Mouse (Mus musculus) kidney, postnatal 14 days (tissue): Measurements from ENCODE around the gene Mdga1.

Source experiments
- DNase-seq: peaks from one replicate; pipeline ENCODE4 v3.0.0; 2022; ENCODE audit warnings: mixed read lengths

Gene Mdga1

GRCm38 (mm10) chr17:29970037-29970555 lies at the start of gene Mdga1:
Gene Mdga1 (minus strand): TSS chr17:29970087.
- no peak for DNase-seq

GRCm38 (mm10) chr17:30018927-30019610 lies 49.2 kb upstream of the Mdga1 start:
- no peak for DNase-seq

GRCm38 (mm10) chr17:30014660-30015059 lies 44.8 kb upstream of the Mdga1 start:
- DNase-seq: no peak

- no peak for DNase-seq
These were observed 38.5 kb upstream of the Mdga1 start for GRCm38 (mm10) chr17:30008392-30008791.

- peak; percentile 62 for DNase-seq
These were observed 38.0 kb upstream of the Mdga1 start for GRCm38 (mm10) chr17:30007883-30008282.

- no peak for DNase-seq
These were observed 37.0 kb upstream of the Mdga1 start for GRCm38 (mm10) chr17:30006877-30007276.

- peak; percentile 63 for DNase-seq
These were observed 35.6 kb upstream of the Mdga1 start for GRCm38 (mm10) chr17:30005451-30005941.

GRCm38 (mm10) chr17:30005103-30005443 lies 35.2 kb upstream of the Mdga1 start:
- no peak for DNase-seq

GRCm38 (mm10) chr17:30004203-30005102 lies 34.6 kb upstream of the Mdga1 start, which contains the start of gene Zfand3:
Gene Zfand3 (plus strand): TSS chr17:30004733.
- peak; percentile 98 for DNase-seq

GRCm38 (mm10) chr17:29998566-29999295 lies 28.8 kb upstream of the Mdga1 start:
- DNase-seq: no peak

- DNase-seq: no peak
These were observed 27.8 kb upstream of the Mdga1 start for GRCm38 (mm10) chr17:29997726-29998125.

- no peak for DNase-seq
These were observed 26.1 kb upstream of the Mdga1 start for GRCm38 (mm10) chr17:29995986-29996385.

GRCm38 (mm10) chr17:29994459-29994858 lies 24.6 kb upstream of the Mdga1 start:
- no peak for DNase-seq

GRCm38 (mm10) chr17:29994011-29994410 lies 24.1 kb upstream of the Mdga1 start:
- DNase-seq: no peak

- DNase-seq: no peak
These were observed 23.6 kb upstream of the Mdga1 start for GRCm38 (mm10) chr17:29993488-29993887.

- no peak for DNase-seq
These were observed 21.0 kb upstream of the Mdga1 start for GRCm38 (mm10) chr17:29990845-29991244.

GRCm38 (mm10) chr17:29990136-29990535 lies 20.2 kb upstream of the Mdga1 start:
- no peak for DNase-seq

GRCm38 (mm10) chr17:29989653-29990052 lies 19.8 kb upstream of the Mdga1 start:
- DNase-seq: no peak

GRCm38 (mm10) chr17:29988141-29988540 lies 18.3 kb upstream of the Mdga1 start:
- DNase-seq: no peak

GRCm38 (mm10) chr17:29985534-29985933 lies 15.6 kb upstream of the Mdga1 start:
- DNase-seq: peak; percentile 84

- DNase-seq: no peak
These were observed 15.0 kb upstream of the Mdga1 start for GRCm38 (mm10) chr17:29984931-29985330.

GRCm38 (mm10) chr17:29983190-29983589 lies 13.3 kb upstream of the Mdga1 start:
- DNase-seq: no peak

- no peak for DNase-seq
These were observed 11.7 kb upstream of the Mdga1 start for GRCm38 (mm10) chr17:29981568-29981967.
